Mouse (Mus musculus): ENCODE measurements around the gene F2. TPM values are rescaled to one million over a fixed set of nuclear protein-coding genes. Genes with fewer than 3 reads are reported as not detected.
"Not testable (repeated sequence)": the region's sequence is repeated elsewhere in the genome, so short reads cannot be mapped to it uniquely, and the experiment has no call there.

Gene F2
- polyA plus RNA-seq, 1 experiment from 2014 or later = 0.36 TPM

GRCm38 (mm10) chr2:91627486-91627885 is 8.7 kb downstream of the F2 start:
- no peaks in the 10 kb centered on the region for H3K27me3 ChIP-seq (ENCODE audit: control insufficient read depth, insufficient read depth, low read length)
- H3K36me3 ChIP-seq (ENCODE audit: control insufficient read depth, insufficient read depth, low read length) = peaks cover 3% of the 10 kb centered on the region; the same call in 1 of the 2 replicates
- no peak overlapping the region for H3K4me3 ChIP-seq (ENCODE audit: low read depth, low read length)
- no peak overlapping the region for H3K4me2 ChIP-seq (ENCODE audit: low read depth, low read length)
- ATAC-seq (ENCODE audit: low read depth) = no peak
- WGBS = 83% methylated on average over 5 of the region's 5 CpGs
- no peaks in the 10 kb centered on the region for H3K9me3 ChIP-seq (ENCODE audit: control insufficient read depth, low read length)
- H3K9ac ChIP-seq (replicated peaks; ENCODE audit: low read depth, low read length) = no peak overlapping the region
- no peak overlapping the region for H3K27ac ChIP-seq (ENCODE audit: low read depth, low read length)
- no peaks in the 10 kb centered on the region for H3K4me1 ChIP-seq (ENCODE audit: control insufficient read depth, insufficient read depth, low read length)

DNA sequence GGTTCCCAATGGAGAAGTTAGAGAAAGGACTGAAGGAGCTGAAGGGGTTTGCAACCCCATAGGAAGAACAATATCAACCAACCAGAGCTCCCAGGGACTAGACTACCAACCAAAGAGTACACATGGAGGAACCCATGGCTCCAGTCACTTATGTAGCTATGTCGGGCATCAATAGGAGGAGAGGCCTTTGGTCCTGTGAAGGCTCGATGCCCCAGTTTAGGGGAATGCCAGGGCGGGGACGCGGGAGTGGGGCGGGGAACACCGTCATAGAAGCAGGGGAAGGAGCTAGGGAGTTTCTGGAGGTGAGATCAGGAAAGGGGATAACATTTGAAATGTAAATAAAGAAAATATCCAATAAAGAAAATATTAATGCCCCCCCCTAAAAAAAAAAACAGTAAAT is 12.8 kb downstream of the F2 start:
- peaks cover 24% of the 10 kb centered on the region for H3K36me3 ChIP-seq (ENCODE audit: control insufficient read depth, insufficient read depth, low read length)
- not testable (repeated sequence) for H3K4me2 ChIP-seq (ENCODE audit: low read depth, low read length); H3K9ac ChIP-seq (replicated peaks; ENCODE audit: low read depth, low read length); H3K4me3 ChIP-seq (ENCODE audit: low read depth, low read length); H3K27me3 ChIP-seq (ENCODE audit: control insufficient read depth, insufficient read depth, low read length); ATAC-seq (ENCODE audit: low read depth); H3K4me1 ChIP-seq (ENCODE audit: control insufficient read depth, insufficient read depth, low read length); H3K27ac ChIP-seq (ENCODE audit: low read depth, low read length); H3K9me3 ChIP-seq (ENCODE audit: control insufficient read depth, low read length)
- 93% methylated on average over 7 of the region's 7 CpGs for WGBS

- Histone ChIP-seq H3K36me3 (ENCODE audit: control insufficient read depth, insufficient read depth, low read length) (peaks cover 31% of the 10 kb centered on the region), H3K27ac (ENCODE audit: low read depth, low read length) (no peak overlapping the region), H3K9ac (replicated peaks; ENCODE audit: low read depth, low read length) (no peak overlapping the region), H3K4me3 (ENCODE audit: low read depth, low read length) (no peak overlapping the region), H3K4me2 (ENCODE audit: low read depth, low read length) (no peak overlapping the region), H3K27me3 (ENCODE audit: control insufficient read depth, insufficient read depth, low read length) (no peaks in the 10 kb centered on the region), H3K4me1 (ENCODE audit: control insufficient read depth, insufficient read depth, low read length) (no peaks in the 10 kb centered on the region), H3K9me3 (ENCODE audit: control insufficient read depth, low read length) (no peaks in the 10 kb centered on the region)
- 95% methylated on average over 5 of the region's 5 CpGs for WGBS
- ATAC-seq (ENCODE audit: low read depth) = no peak
Measured at GRCm38 (mm10) chr2:91622356-91622755, 13.9 kb downstream of the F2 start.

DNA sequence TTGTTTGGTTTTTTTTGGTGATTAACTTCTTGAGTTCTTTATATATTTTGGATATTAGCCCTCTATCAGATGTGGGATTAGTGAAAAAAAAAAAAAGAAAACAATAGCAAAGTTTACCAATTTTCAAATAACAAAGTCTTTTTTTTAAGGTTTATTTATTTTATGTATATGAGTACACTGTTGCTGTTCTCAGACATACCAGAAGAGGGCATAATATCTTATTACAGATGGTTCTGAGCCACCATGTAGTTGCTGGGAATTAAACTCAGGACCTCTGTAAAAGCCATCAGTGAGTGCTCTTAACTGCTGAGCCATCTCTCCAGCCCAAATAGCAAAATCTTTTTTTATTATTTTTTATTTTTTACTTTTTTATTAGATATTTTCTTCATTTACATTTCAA is 26.8 kb downstream of the F2 start:
- H3K9me3 ChIP-seq (ENCODE audit: control insufficient read depth, low read length); H3K4me1 ChIP-seq (ENCODE audit: control insufficient read depth, insufficient read depth, low read length); ATAC-seq (ENCODE audit: low read depth); H3K27ac ChIP-seq (ENCODE audit: low read depth, low read length); H3K9ac ChIP-seq (replicated peaks; ENCODE audit: low read depth, low read length); H3K27me3 ChIP-seq (ENCODE audit: control insufficient read depth, insufficient read depth, low read length); H3K4me2 ChIP-seq (ENCODE audit: low read depth, low read length); H3K4me3 ChIP-seq (ENCODE audit: low read depth, low read length): not testable (repeated sequence)
- H3K36me3 ChIP-seq (ENCODE audit: control insufficient read depth, insufficient read depth, low read length) = peaks cover 35% of the 10 kb centered on the region

GRCm38 (mm10) chr2:91602389-91602788 is 33.8 kb downstream of the F2 start:
- H3K4me1 ChIP-seq (ENCODE audit: control insufficient read depth, insufficient read depth, low read length) = no peaks in the 10 kb centered on the region
- 95% methylated on average over 4 of the region's 4 CpGs for WGBS
- no peak overlapping the region for H3K4me2 ChIP-seq (ENCODE audit: low read depth, low read length)
- ATAC-seq (ENCODE audit: low read depth) = no peak
- no peak overlapping the region for H3K4me3 ChIP-seq (ENCODE audit: low read depth, low read length)
- H3K27ac ChIP-seq (ENCODE audit: low read depth, low read length) = no peak overlapping the region
- no peaks in the 10 kb centered on the region for H3K9me3 ChIP-seq (ENCODE audit: control insufficient read depth, low read length)
- no peak overlapping the region for H3K9ac ChIP-seq (replicated peaks; ENCODE audit: low read depth, low read length)
- no peaks in the 10 kb centered on the region for H3K27me3 ChIP-seq (ENCODE audit: control insufficient read depth, insufficient read depth, low read length)
- peaks cover 68% of the 10 kb centered on the region for H3K36me3 ChIP-seq (ENCODE audit: control insufficient read depth, insufficient read depth, low read length)

GRCm38 (mm10) chr2:91600475-91600874 is 35.7 kb downstream of the F2 start:
- no peak overlapping the region for H3K4me2 ChIP-seq (ENCODE audit: low read depth, low read length)
- H3K4me1 ChIP-seq (ENCODE audit: control insufficient read depth, insufficient read depth, low read length) = no peaks in the 10 kb centered on the region
- H3K27me3 ChIP-seq (ENCODE audit: control insufficient read depth, insufficient read depth, low read length) = no peaks in the 10 kb centered on the region
- peaks cover 71% of the 10 kb centered on the region for H3K36me3 ChIP-seq (ENCODE audit: control insufficient read depth, insufficient read depth, low read length)
- WGBS = 98% methylated on average over 4 of the region's 4 CpGs
- H3K4me3 ChIP-seq (ENCODE audit: low read depth, low read length) = no peak overlapping the region
- H3K9ac ChIP-seq (replicated peaks; ENCODE audit: low read depth, low read length) = no peak overlapping the region
- ATAC-seq (ENCODE audit: low read depth) = no peak
- H3K27ac ChIP-seq (ENCODE audit: low read depth, low read length) = no peak overlapping the region
- H3K9me3 ChIP-seq (ENCODE audit: control insufficient read depth, low read length) = no peaks in the 10 kb centered on the region

- Histone ChIP-seq H3K27ac (ENCODE audit: low read depth, low read length) (no peak overlapping the region), H3K36me3 (ENCODE audit: control insufficient read depth, insufficient read depth, low read length) (peaks cover 37% of the 10 kb centered on the region), H3K9me3 (ENCODE audit: control insufficient read depth, low read length) (no peaks in the 10 kb centered on the region), H3K4me2 (ENCODE audit: low read depth, low read length) (no peak overlapping the region), H3K4me1 (ENCODE audit: control insufficient read depth, insufficient read depth, low read length) (no peaks in the 10 kb centered on the region), H3K4me3 (ENCODE audit: low read depth, low read length) (no peak overlapping the region), H3K9ac (replicated peaks; ENCODE audit: low read depth, low read length) (no peak overlapping the region), H3K27me3 (ENCODE audit: control insufficient read depth, insufficient read depth, low read length) (no peaks in the 10 kb centered on the region)
- ATAC-seq (ENCODE audit: low read depth) = no peak
- 97% methylated on average over 1 of the region's 1 CpGs for WGBS
Measured at GRCm38 (mm10) chr2:91586242-91586641, 50.0 kb downstream of the F2 start.

DNA sequence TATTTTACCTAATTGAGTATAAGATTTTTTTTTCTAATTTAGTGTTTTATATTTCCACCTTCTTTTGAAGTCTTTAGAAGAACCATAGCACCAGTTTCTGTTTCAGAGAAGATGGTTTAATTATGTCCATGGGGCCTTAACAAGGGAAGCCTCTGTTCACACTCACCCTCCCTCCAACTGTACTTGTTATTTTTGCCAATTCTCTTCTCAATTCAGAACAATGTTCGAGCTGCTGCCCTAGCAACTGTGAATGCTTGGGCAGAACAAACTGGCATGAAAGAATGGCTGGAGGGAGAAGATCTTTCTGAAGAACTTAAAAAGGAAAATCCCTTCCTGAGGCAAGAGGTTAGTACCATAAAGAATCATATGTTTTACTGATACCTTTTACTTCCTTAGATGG is 55.3 kb downstream of the F2 start:
- H3K4me1 ChIP-seq (ENCODE audit: control insufficient read depth, insufficient read depth, low read length) = no peaks in the 10 kb centered on the region
- no peak overlapping the region for H3K4me3 ChIP-seq (ENCODE audit: low read depth, low read length)
- H3K9me3 ChIP-seq (ENCODE audit: control insufficient read depth, low read length) = no peaks in the 10 kb centered on the region
- no peak for ATAC-seq (ENCODE audit: low read depth)
- 80% methylated on average over 1 of the region's 1 CpGs for WGBS
- H3K9ac ChIP-seq (replicated peaks; ENCODE audit: low read depth, low read length) = no peak overlapping the region
- peaks cover 42% of the 10 kb centered on the region for H3K36me3 ChIP-seq (ENCODE audit: control insufficient read depth, insufficient read depth, low read length)
- H3K4me2 ChIP-seq (ENCODE audit: low read depth, low read length) = no peak overlapping the region
- H3K27me3 ChIP-seq (ENCODE audit: control insufficient read depth, insufficient read depth, low read length) = no peaks in the 10 kb centered on the region
- H3K27ac ChIP-seq (ENCODE audit: low read depth, low read length) = no peak overlapping the region
